Mouse (Mus musculus): ENCODE results near the gene Ldb2. TPM values are rescaled to one million over a fixed set of nuclear protein-coding genes. Genes with fewer than 3 reads are reported as not detected.

Ldb2 gene
- polyA plus RNA-seq, 1 experiment = 2.8 TPM

- Histone ChIP-seq H3K4me1 (ENCODE audit: control insufficient read depth, insufficient read depth, insufficient read length, low read length) (no peaks in the 10 kb centered on the region), H3K27me3 (ENCODE audit: control insufficient read depth, insufficient read depth, low read length) (no peaks in the 10 kb centered on the region), H3K36me3 (ENCODE audit: control insufficient read depth, insufficient read depth, low read length) (no peaks in the 10 kb centered on the region), H3K4me3 (ENCODE audit: low read depth, low read length) (peak overlapping the region; percentile 43; the same call in 1 of the 2 replicates), H3K27ac (ENCODE audit: insufficient read depth, low read depth, low read length) (no peak overlapping the region)
- WGBS = 30% methylated on average over 2 of the region's 2 CpGs
- no peak for TF ChIP-seq CTCF (IDR thresholded peaks at IDR 0.05; ENCODE audit: extremely low read depth, insufficient read length, insufficient replicate concordance, low read depth, low read length)
- no peak for TF ChIP-seq POLR2A (IDR thresholded peaks at IDR 0.05; ENCODE audit: low read depth, low read length)
Measured at GRCm38 (mm10) chr5:44798056-44798455, 1.4 kb downstream of the Ldb2 start.

DNA sequence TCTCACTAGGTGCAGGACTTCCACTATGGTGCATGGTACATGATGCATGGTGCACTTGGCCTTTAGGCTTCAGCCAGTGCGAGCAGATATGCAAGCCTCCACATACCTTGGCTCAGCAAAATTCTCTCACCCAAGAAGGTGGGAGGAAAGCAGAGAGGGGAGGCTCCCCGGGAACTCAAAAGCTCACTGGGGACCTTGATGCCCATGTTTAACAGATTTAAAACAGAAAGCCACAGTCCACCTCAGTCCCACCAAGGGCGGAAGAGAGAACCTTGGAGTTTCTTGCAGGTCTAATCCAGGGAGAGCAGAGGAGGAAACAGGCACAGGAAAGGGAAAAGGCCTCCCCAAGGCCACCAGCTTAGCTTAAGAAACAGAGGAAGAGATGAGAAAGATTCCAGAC is 14.9 kb downstream of the Ldb2 start:
- 71% methylated on average over 3 of the region's 3 CpGs for WGBS
- Histone ChIP-seq H3K4me1 (ENCODE audit: control insufficient read depth, insufficient read depth, insufficient read length, low read length) (no peaks in the 10 kb centered on the region), H3K27ac (ENCODE audit: insufficient read depth, low read depth, low read length) (no peak overlapping the region), H3K4me3 (ENCODE audit: low read depth, low read length) (no peak overlapping the region), H3K27me3 (ENCODE audit: control insufficient read depth, insufficient read depth, low read length) (no peaks in the 10 kb centered on the region), H3K36me3 (ENCODE audit: control insufficient read depth, insufficient read depth, low read length) (no peaks in the 10 kb centered on the region)
- no peak for TF ChIP-seq CTCF (IDR thresholded peaks at IDR 0.05; ENCODE audit: extremely low read depth, insufficient read length, insufficient replicate concordance, low read depth, low read length)
- TF ChIP-seq POLR2A (IDR thresholded peaks at IDR 0.05; ENCODE audit: low read depth, low read length) = no peak

- TF ChIP-seq POLR2A (IDR thresholded peaks at IDR 0.05; ENCODE audit: low read depth, low read length) (no peak), CTCF (IDR thresholded peaks at IDR 0.05; ENCODE audit: extremely low read depth, insufficient read length, insufficient replicate concordance, low read depth, low read length) (no peak)
Measured at GRCm38 (mm10) chr5:44779340-44779739, 20.1 kb downstream of the Ldb2 start.

GRCm38 (mm10) chr5:44768472-44768871 is 31.0 kb downstream of the Ldb2 start:
- WGBS = 76% methylated on average over 8 of the region's 8 CpGs
- Histone ChIP-seq H3K27ac (ENCODE audit: insufficient read depth, low read depth, low read length) (no peak overlapping the region), H3K4me1 (ENCODE audit: control insufficient read depth, insufficient read depth, insufficient read length, low read length) (no peaks in the 10 kb centered on the region), H3K4me3 (ENCODE audit: low read depth, low read length) (no peak overlapping the region), H3K27me3 (ENCODE audit: control insufficient read depth, insufficient read depth, low read length) (no peaks in the 10 kb centered on the region), H3K36me3 (ENCODE audit: control insufficient read depth, insufficient read depth, low read length) (no peaks in the 10 kb centered on the region)
- TF ChIP-seq POLR2A (IDR thresholded peaks at IDR 0.05; ENCODE audit: low read depth, low read length) = no peak
- no peak for TF ChIP-seq CTCF (IDR thresholded peaks at IDR 0.05; ENCODE audit: extremely low read depth, insufficient read length, insufficient replicate concordance, low read depth, low read length)

More at GRCm38 (mm10) chr5:44779340-44779739, 20.1 kb downstream of the Ldb2 start:
- Histone ChIP-seq H3K27me3 (ENCODE audit: control insufficient read depth, insufficient read depth, low read length) (no peaks in the 10 kb centered on the region), H3K36me3 (ENCODE audit: control insufficient read depth, insufficient read depth, low read length) (no peaks in the 10 kb centered on the region), H3K4me1 (ENCODE audit: control insufficient read depth, insufficient read depth, insufficient read length, low read length) (no peaks in the 10 kb centered on the region), H3K4me3 (ENCODE audit: low read depth, low read length) (no peak overlapping the region), H3K27ac (ENCODE audit: insufficient read depth, low read depth, low read length) (no peak overlapping the region)
- WGBS = 60% methylated on average over 4 of the region's 4 CpGs

- no peak overlapping the region for H3K27ac ChIP-seq (ENCODE audit: insufficient read depth, low read depth, low read length)
- TF ChIP-seq CTCF (IDR thresholded peaks at IDR 0.05; ENCODE audit: extremely low read depth, insufficient read length, insufficient replicate concordance, low read depth, low read length) (no peak), POLR2A (IDR thresholded peaks at IDR 0.05; ENCODE audit: low read depth, low read length) (no peak)
- 56% methylated on average over 7 of the region's 7 CpGs for WGBS
Measured at GRCm38 (mm10) chr5:44764911-44765310, 34.6 kb downstream of the Ldb2 start.

DNA sequence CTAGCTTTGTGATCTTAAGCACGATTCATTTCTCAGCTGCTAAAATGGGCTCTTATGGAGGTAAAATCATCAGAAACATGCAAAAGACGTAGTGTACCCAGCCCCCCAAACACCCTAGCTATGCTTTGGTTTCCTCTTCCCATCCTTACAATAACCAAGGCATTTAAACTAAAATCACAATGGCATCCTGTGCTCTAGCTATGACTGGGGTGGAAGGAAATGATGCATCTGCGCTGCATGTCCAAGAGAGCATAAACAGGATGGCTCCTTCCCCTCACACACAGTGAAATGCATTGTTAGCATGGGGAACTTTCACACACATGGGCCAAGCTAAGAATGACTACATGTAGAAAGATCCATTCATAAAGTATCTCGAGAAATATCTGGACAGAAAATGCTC is 40.3 kb downstream of the Ldb2 start:
- TF ChIP-seq CTCF (IDR thresholded peaks at IDR 0.05; ENCODE audit: extremely low read depth, insufficient read length, insufficient replicate concordance, low read depth, low read length) = no peak
- TF ChIP-seq POLR2A (IDR thresholded peaks at IDR 0.05; ENCODE audit: low read depth, low read length) = no peak
- Histone ChIP-seq H3K4me3 (ENCODE audit: low read depth, low read length) (no peak overlapping the region), H3K4me1 (ENCODE audit: control insufficient read depth, insufficient read depth, insufficient read length, low read length) (no peaks in the 10 kb centered on the region), H3K27me3 (ENCODE audit: control insufficient read depth, insufficient read depth, low read length) (no peaks in the 10 kb centered on the region), H3K27ac (ENCODE audit: insufficient read depth, low read depth, low read length) (no peak overlapping the region), H3K36me3 (ENCODE audit: control insufficient read depth, insufficient read depth, low read length) (no peaks in the 10 kb centered on the region)
- 59% methylated on average over 4 of the region's 4 CpGs for WGBS

More at GRCm38 (mm10) chr5:44764911-44765310, 34.6 kb downstream of the Ldb2 start:
- Histone ChIP-seq H3K27me3 (ENCODE audit: control insufficient read depth, insufficient read depth, low read length) (no peaks in the 10 kb centered on the region), H3K36me3 (ENCODE audit: control insufficient read depth, insufficient read depth, low read length) (no peaks in the 10 kb centered on the region), H3K4me1 (ENCODE audit: control insufficient read depth, insufficient read depth, insufficient read length, low read length) (no peaks in the 10 kb centered on the region), H3K4me3 (ENCODE audit: low read depth, low read length) (no peak overlapping the region)

- 71% methylated on average over 1 of the region's 1 CpGs for WGBS
- no peaks in the 10 kb centered on the region for H3K27me3 ChIP-seq (ENCODE audit: control insufficient read depth, insufficient read depth, low read length)
- TF ChIP-seq CTCF (IDR thresholded peaks at IDR 0.05; ENCODE audit: extremely low read depth, insufficient read length, insufficient replicate concordance, low read depth, low read length) (no peak), POLR2A (IDR thresholded peaks at IDR 0.05; ENCODE audit: low read depth, low read length) (no peak)
- H3K4me1 ChIP-seq (ENCODE audit: control insufficient read depth, insufficient read depth, insufficient read length, low read length) = no peaks in the 10 kb centered on the region
- no peak overlapping the region for H3K4me3 ChIP-seq (ENCODE audit: low read depth, low read length)
- H3K27ac ChIP-seq (ENCODE audit: insufficient read depth, low read depth, low read length) = no peak overlapping the region
- H3K36me3 ChIP-seq (ENCODE audit: control insufficient read depth, insufficient read depth, low read length) = no peaks in the 10 kb centered on the region
Measured at GRCm38 (mm10) chr5:44754156-44754910, 45.1 kb downstream of the Ldb2 start.
